Mouse (Mus musculus): ENCODE results near the gene Elane.
A peak's percentile ranks its signal among the peaks of the same experiment; 100 is the strongest.

Gene Elane

DNA sequence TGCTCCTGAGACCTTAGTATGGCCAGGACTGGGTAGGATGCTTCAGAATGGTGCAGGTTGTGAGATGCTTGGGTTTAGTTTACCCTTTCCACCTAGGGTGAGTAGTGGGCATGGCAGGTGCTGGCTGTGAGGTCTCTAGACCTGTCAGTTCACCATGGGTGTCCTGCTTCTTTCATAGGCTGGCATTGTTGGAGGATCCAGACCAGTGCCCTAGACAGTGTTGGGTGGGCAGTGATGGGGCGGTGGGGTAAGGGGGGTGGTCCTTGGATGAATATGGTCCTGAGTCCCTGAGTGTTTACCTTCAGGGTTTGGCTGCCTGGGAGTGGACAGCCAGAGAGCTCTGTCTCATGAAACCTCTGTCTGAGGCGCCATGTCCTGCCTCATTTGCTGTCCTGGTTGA, 28.2 kb upstream of the Elane start:
- DNase-seq (ENCODE audit: low spot score), result no peak

DNA sequence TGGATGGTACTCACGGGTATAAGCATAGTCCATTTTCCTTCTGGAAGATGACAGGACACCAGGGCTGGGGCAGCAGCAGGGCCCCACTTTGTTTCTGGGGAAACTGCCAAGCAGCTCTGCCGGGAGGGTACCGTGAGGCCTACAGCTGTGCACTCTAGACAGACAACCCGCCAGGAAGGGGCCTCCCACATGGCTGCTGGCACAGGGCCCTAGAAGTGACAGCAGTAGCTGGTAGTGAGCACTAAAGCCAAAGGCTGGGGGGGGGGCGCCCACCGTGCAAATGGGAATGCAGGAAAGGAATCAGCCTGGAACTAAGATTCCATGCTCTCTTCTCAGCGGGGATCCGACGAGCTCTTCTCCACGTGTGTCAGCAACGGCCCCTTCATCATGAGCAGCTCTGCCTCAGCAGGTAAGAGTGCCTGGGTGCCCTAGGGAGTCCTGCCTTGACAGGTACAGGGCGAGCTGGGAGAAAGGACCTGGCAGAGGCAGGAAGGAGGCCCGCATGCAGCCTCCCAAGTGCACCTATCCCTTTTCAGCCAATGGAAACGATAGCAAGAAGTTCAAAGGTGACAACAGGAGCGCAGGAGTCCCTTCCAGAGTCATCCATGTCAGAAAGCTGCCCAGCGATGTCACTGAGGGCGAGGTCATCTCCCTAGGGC, 27.5 kb upstream of the Elane start:
- peak; percentile 87 for DNase-seq (ENCODE audit: low spot score)

DNA sequence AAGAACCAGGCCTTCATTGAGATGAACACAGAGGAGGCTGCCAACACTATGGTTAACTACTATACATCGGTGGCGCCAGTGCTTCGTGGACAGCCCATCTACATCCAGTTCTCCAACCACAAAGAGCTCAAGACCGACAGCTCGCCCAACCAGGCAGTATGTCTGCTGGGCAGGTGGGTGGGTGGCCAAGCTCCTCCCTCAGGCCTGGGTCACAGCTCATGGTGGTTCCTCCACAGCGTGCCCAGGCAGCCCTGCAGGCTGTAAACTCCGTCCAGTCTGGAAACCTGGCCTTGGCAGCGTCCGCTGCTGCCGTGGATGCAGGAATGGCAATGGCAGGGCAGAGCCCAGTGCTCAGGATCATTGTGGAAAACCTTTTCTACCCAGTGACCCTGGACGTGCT, 26.9 kb upstream of the Elane start:
- peak; percentile 67 for DNase-seq (ENCODE audit: low spot score)

DNA sequence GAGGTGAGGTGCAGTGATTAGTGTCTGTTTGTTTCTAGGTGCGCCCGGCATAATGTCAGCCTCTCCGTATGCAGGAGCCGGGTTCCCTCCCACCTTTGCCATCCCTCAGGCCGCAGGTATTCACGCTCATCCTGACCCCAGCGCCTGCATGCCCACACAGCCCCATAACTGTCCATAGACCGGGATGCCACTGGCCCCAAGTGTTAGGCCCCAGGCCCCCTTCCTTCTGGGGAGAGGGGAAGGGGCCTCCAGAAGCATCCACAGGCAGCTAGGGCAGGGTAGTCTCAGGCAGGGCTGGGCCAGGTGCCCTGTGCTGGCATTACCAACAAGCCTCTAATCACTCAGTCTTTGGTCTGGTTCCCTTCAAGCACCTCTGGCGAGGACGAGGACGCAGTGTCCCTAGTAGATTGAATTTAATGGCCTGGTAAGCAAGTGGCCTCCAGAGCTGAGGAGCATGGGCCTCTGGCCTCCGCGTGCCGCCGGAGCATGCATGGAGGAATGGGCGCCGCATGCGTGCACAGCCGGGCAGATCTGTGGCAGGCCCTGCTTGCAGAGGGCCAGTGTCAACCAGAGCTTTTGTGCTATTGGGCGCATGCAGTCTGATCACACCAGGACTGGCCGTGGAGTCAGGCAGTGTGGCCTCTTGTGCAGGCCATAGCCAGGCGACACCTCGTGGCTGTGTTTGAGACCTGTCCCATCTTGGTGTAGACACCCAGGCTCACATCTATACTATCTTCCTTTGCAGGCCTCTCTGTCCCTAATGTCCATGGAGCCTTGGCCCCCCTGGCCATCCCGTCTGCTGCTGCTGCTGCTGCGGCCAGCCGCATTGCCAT, 25.8 kb upstream of the Elane start:
- DNase-seq (ENCODE audit: low spot score), result no peak

DNA sequence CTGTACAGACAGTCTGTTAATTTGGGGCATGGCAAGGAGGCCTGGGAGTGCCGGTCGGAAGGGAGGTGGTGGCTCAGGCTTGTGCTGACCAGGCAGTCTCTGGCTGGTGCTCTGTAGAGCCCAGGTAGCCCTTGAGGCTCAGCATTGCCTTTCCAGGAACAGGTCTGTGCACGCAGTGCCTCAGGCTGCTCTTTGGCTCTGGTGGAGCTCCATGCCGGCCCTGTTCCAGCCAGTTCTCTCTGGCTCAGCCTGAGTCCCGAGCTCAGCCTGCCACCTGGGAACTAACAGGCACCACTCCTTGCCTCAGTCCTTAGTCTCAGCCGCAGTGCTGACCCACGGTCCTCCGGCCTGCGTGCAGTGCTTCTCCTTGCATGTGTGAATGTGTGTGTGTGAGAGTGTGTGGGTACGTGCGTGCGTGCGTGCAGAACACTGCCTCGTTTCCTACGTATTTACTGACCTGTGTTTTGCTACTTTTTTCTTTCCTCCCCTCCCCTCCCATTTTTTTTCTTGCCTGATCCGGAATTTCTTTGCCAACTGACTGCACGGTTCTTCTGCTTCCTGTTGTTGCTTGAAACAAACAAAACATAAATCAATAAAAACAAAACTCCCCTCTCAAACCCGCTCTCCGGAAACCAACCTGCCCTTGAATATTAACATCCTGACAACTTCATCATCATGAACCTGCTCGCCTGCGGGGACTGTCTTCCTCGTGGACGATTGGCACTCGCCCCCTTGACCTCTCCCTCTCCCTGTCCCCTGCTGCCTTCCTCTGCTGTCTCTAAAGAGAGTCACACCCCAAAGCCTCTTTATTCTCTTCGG, 24.6 kb upstream of the Elane start:
- DNase-seq (ENCODE audit: low spot score), result no peak

DNA sequence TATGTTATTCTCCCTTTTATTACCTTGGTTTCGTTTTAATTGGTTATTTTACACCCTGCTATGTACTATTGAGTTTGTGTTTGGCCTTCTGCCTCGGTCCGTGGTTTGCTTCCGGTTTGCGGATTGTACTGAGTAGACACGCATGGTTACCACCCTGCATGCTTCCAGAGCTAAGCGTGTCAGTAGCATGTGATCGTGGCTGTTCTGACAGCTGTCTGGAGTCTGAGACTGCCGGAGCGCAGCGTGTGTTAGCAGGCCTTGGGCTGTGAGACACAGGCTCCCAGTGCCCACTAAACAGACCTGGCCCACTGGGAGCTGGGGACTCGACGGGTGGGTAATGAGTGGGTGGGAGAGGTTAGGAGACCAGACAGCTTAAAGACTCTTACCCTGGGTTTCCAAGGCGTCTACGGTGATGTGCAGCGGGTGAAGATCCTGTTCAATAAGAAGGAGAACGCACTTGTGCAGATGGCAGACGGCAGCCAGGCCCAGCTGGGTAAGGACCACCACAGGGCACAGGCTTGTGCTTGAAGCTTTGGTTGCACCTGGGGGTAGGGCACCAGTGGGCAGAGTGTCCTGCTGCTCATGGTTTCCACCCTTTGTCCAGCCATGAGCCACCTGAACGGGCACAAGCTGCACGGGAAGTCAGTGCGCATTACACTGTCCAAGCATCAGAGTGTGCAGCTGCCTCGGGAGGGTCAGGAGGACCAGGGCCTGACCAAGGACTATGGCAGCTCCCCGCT, 23.8 kb upstream of the Elane start:
- no peak for DNase-seq (ENCODE audit: low spot score)

DNA sequence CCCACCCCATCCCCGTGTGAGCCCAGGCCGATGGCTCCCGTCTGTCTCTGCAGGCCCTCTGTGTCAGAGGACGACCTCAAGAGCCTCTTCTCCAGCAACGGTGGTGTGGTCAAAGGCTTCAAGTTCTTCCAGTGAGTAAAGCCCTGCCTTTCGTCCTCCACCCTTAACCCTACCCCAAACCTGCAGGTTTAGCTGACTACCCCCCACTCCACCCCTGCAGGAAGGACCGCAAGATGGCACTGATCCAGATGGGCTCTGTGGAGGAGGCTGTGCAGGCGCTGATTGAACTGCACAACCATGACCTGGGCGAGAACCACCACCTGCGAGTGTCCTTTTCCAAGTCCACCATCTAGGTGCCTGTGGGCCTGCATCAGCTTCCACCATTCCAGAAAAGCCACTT, 23.1 kb upstream of the Elane start:
- DNase-seq (ENCODE audit: low spot score), result peak; percentile 71

DNA sequence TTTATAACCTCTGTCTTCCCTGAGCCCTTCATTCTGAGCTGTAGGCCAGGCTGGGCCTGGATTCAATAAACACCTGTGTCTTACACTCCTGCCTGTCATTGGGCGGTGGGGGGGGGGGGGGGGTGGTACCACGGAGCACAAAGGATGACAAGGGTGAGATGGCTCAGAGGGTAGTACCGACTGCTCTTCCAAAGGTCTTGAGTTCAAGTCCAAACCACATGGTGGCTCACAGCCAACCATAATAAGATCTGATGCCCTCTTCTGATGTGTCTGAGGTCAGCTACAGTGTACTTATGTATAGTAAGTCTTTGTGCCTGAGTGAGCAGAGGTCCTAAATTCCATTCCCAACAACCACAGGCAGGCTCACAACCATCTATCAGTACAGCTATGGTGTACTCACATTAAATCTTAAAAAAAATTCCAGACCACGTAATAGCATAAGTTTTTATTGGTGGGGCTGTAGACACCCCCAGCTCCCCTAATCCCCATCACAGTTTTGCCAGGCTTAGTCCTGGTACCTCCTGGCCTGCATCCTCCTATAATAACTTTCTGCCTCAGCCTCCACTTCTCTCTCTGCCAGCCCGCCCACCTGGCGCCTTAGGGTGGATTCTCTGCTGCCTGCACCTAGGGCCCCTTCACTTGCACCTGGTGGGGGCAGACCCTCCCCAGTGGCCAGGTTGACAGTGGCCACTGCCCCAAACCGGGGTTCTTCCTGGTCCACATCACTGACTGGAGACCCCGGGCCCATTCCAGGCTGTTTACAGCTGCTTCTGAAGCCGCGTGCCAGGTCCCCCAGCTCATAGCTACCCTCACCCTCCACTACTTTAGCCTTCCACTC, 21.5 kb upstream of the Elane start:
- no peak for DNase-seq (ENCODE audit: low spot score)

DNA sequence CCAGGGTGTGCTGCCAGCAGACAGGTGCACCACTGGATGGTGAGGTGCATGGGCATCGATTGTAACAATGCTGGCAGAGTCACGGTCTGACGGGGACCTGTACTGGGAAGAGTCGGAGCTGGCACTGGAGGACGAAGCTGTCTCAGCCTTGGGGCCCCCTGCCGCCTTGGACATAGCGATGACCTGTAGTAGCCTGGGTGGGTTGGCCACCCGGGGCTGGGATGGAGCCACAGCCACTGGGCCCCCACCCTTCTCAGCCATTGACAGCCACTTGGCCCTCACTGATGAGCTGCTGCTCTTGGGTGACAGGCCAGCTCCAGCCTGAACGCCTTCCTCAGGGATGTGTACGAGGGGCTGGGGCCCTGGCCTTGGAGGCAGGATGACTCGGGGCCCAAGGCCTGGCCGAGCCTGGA, 20.9 kb upstream of the Elane start:
- DNase-seq (ENCODE audit: low spot score), result no peak

DNA sequence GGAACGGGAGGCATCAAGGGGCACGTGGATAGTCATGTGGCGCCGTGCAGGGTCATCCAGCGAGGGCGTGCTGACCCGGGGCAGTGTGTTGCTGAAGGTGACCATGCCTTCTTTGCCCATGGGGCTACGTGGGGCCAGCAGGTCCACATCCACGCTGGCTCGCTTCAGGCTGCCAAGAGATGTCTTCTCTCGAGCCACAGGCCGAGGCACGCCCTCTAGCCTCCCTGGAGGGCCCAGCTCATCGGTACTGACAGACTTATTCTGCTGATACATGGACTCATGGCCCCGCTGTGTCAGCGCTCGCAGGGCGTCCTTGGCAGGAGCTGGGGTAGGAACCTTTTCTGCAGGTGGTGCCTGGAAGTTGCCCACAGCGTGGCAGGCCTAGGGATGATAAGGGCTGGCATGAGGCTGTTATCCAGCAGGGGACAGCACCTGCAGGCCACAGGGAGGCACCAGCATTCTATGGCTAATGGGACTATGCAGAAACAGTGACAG, 20.2 kb upstream of the Elane start:
- no peak for DNase-seq (ENCODE audit: low spot score)

DNA sequence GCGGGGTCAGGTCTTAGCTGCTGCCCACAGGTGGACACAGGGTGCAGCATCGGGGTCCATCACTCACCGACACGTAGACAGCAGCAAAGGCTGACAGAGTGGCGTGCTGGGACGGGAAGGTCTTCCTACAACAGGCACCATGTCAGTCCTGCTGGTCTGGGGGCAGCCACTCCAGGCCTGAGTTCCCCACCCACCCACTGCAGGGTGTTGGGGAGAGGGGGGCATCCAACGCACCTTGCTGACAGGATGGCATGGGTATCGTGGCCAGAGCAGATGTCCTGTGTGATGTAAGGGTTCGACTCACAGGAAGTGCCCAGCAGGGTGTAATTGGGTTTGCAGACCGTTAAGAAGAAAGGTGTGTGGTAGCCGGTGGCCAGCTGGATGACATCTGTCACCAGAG, 19.4 kb upstream of the Elane start:
- no peak for DNase-seq (ENCODE audit: low spot score)

DNA sequence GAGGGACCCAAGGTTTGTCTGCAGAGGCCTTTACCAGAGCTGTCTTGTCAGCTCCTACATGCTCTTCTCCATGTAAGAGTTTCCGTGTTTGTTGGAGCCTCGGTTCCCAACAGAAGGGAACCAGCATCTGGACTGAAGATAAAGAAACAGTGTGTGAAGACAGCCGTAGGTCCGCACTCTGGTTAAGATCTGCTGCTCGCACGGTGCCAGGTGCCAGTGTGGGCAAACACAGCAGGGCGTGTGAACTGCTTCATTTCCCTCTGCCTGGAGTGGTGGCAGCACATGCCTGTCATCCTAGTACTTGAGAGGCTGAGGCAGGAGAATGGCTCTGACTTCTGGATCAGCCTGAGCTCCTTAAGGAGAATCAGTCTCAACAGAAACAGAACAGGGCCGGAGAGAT, 14.2 kb upstream of the Elane start:
- no peak for DNase-seq (ENCODE audit: low spot score)

DNA sequence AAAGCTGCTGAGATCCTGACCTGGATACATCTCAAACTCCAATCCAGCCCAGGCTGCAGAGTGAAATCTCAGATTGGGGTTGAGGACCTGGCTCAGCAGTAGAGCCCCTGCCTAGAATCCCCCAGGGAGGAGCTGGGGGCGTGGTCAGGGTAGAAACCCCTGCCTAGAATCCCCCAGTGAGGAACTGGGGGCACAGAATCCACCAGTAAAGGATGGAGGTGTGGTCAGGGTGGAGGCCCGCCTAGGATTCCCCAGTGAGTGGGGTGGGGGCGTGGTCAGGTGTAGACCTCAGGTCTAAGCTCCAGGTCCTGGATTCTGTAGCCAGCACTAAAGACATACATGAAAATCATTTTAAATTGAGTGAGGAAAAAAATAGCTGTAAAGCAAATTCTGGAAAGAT, 13.2 kb upstream of the Elane start:
- DNase-seq (ENCODE audit: low spot score), result no peak

DNA sequence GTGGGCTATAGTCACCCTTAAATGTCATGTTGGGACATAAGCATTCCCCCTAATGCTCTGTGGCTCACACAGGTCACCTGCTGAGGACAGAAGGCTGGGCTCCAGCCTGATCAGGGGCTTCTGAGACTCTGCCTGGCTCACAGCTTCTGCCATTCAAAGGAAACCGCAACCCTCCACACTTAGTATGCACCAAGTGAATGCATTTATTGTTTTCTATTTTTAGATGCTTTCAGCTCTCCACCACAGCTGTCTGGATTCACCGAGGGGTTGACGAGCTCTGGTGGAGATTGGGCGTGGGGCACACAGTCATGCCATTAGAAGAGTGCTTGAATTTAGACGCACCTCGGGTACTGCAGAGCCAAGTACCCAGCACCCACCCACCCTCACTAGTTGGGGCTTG, 12.7 kb upstream of the Elane start:
- DNase-seq (ENCODE audit: low spot score), result no peak

DNA sequence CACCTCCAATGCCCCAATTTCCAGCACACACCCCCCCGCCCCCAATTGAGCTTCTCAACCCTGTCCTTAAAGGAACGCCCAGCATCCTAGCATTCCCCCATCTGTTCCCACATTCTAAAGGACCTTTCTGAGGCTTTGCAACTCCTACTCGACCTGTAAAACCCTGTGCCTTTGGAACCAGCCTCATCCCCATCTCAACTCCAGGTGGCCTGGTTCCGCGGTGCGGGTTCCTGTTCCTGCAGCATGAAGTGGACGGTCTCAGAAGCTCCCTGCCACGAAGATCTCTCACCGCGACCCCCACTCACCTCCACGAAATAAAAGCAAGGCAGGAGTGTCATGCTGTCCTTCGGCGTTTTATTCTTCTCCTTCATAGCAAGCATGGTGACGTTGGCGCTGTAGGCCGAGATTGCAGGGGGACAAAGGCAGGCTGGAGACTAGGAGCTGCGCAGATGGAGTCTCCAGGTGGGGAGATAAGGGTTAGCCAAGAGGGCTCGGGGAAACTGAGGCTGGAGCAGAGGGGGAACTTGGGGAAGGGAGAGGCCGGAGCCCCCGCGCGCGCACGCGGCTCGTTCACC, 12.2 kb upstream of the Elane start:
- no peak for DNase-seq (ENCODE audit: low spot score)

DNA sequence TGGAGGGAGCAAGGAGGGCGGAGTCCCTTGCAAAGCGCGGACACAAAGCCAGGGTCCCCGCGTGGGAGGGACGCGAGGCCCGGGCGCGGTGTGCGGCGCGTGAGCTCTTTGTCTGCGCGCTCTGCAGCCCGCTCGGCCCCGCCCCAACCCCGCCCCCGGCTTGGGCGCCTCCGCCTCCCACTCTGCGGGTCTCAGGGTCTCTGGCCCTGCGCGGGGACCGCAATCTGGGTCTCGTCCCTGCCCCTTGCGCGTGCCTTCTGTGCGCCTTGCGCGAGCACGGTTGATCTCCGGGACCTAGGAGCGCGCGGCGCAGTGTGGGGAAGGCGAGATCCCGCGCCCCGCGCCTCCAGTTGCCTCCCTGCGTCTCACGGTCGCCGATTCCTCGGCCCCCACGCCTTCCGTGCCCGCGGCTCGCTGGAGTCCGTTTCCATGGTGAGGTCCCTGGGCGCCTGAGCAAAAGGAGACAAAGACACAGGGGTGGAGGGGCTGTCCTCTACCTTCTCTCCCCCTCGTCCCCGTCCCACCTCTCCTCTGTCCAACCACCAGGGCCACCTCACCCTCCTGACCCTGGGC, 11.7 kb upstream of the Elane start, which contains the start of the genes Prtn3 and Plppr3:
Gene Prtn3, plus strand, starts transcription at position 187 of the 573 bp plus-strand sequence.
Gene Plppr3, minus strand, starts transcription at position 345 of the 573 bp plus-strand sequence.
- peak; percentile 67 for DNase-seq (ENCODE audit: low spot score)

DNA sequence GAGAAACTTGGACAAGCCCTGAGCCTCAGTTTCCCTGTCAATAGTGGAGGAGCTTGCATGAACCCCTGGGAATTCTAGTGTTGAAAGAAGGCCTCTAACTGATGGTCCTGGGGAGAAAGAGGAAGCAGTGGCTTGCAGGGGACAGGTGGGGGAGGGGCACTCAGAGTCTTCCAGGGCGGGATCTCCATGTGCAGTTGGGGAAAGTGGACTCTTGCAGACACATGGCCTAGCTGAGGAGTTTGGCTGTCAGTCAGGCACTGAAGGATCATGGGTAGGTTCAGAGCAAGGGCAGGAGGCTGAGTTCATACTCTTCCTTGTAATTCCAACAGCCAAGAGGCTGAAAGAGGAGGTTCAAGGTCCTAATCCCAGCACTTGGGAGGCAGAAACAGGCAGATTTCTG, 8.9 kb upstream of the Elane start:
- DNase-seq (ENCODE audit: low spot score), result no peak

DNA sequence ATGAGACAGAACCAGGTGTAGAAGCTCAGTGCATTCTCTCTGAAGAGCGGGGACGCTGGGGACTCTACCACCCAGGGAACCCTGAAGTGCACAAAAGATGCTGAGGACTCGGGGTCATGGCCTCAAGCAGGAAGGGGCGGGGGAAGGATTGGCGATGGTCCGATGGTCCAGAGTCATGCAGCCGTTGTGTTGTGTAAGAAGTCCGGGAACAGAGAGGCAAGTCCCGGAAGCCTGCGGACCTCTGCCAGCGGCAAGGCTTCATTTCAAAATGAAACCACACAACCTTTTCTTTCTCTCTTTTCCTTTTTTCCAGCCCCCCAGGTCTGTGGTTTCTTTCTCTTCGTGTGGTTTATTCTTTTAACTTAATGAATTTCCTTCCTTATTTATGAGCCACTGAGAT, 8.3 kb upstream of the Elane start:
- DNase-seq (ENCODE audit: low spot score), result no peak

DNA sequence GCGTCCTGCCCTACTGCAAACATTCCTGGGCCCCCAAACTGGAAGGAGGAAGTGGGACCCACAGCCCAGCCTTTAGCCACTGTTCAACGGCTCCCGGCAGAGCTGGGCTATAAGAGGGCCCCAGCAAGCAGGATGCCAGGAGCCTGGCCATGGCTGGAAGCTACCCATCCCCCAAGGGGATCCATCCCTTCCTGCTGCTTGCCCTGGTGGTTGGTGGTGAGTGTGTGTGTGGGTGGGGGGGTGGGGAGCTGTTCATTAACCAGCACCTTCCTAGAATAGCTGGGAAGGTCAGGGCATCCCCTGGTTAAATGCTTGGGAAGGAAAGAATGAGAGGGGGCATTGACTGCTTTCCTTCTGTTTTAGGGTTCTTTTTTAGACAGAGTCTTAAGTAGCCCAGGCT, 6.5 kb upstream of the Elane start:
- DNase-seq (ENCODE audit: low spot score), result no peak

DNA sequence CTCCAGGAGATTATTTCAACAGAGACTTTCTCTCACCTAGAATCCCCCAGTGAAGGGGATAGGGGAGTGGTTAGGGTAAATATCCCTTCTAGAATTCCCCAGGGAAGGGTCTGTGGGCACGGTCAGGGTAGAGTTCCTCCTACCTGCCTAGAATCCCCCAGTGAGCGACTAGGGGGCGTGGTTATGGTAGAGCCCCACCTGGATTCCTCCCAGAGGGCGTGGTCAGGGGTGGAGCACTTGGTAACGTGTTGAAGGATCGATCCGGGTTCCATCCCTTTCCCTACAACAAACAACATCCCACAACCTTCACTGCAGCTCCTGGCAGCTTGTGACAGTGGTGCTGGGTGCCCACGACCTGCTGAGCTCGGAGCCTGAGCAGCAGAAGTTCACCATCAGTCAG, 5.3 kb upstream of the Elane start:
- DNase-seq (ENCODE audit: low spot score), result no peak
